Mouse (Mus musculus) CH12.LX (cell line): Measurements from ENCODE around the gene Rtp4. TPM values are rescaled to one million over a fixed set of nuclear protein-coding genes. Genes with fewer than 3 reads are reported as not detected.

Experiments used
- DNase-seq: peaks from one replicate; pipeline ENCODE4 v3.0.0-alpha.2; 2013; ENCODE audit errors: extremely low read depth
- H3K27ac ChIP-seq: 2 replicates; pipeline ENCODE4 v1.5.1; 2012; ENCODE audit warnings: low read depth, mild to moderate bottlenecking, control low read depth, moderate library complexity; ENCODE audit not compliant: insufficient read depth
- H3K27me3 ChIP-seq: replicated peaks from 2 replicates; pipeline ENCODE3; 2012; ENCODE audit warnings: inconsistent platforms
- H3K36me3 ChIP-seq, 2 experiments: replicated peaks in 1 of 2; 2 replicates each; pipeline versions ENCODE3 to v1.6.1; 2012; ENCODE audit warnings: inconsistent platforms in 1 of 2, low read length in 1 of 2, mild to moderate bottlenecking in 1 of 2, mixed read lengths in 1 of 2, moderate library complexity in 1 of 2; ENCODE audit not compliant: control insufficient read depth in 1 of 2, insufficient read depth in 1 of 2
- H3K4me1 ChIP-seq, 2 experiments: 2 replicates each; pipeline ENCODE4 v1.6.1; 2012; ENCODE audit warnings: inconsistent platforms in 1 of 2, moderate library complexity in 1 of 2; ENCODE audit not compliant: insufficient read depth in 2 of 2, control insufficient read depth in 1 of 2
- H3K4me2 ChIP-seq: 2 replicates; pipeline ENCODE4 v1.6.1; 2012; ENCODE audit warnings: low read depth, mild to moderate bottlenecking, control low read depth; ENCODE audit not compliant: poor library complexity, insufficient read depth, severe bottlenecking
- H3K4me3 ChIP-seq, 3 experiments: fragments of 150-350 bp in 1 of 3; sonication (generic) in 1 of 3; replicated peaks in 1 of 3; 2 replicates each; pipeline versions ENCODE3 to v1.5.1; 2011 to 2012; ENCODE audit warnings: low read depth in 2 of 3, low read length in 2 of 3, mild to moderate bottlenecking in 2 of 3, moderate library complexity in 2 of 3, control low read depth in 1 of 3, improper control_type of control experiment in 1 of 3, inconsistent platforms in 1 of 3, mixed read lengths in 1 of 3; ENCODE audit not compliant: poor library complexity in 1 of 3
- H3K79me2 ChIP-seq: replicated peaks from 2 replicates; pipeline ENCODE4 v1.6.1; 2012; ENCODE audit warnings: mild to moderate bottlenecking, moderate library complexity; ENCODE audit not compliant: control insufficient read depth, poor library complexity, insufficient read depth, severe bottlenecking; ENCODE audit errors: extremely low read depth
- H3K9ac ChIP-seq: 2 replicates; pipeline ENCODE4 v1.6.1; 2012; ENCODE audit warnings: low read depth, mild to moderate bottlenecking, control low read depth, moderate library complexity; ENCODE audit not compliant: insufficient read depth
- H3K9me3 ChIP-seq: replicated peaks from 2 replicates; pipeline ENCODE3; 2012; ENCODE audit warnings: low read length, inconsistent platforms, mixed read lengths
- BHLHE40 ChIP-seq: IDR thresholded peaks from 2 replicates; pipeline ENCODE4 v1.6.1; 2011; ENCODE audit warnings: mild to moderate bottlenecking, low read depth, low read length, improper control_type of control experiment
- CHD1 ChIP-seq: IDR thresholded peaks from 2 replicates; pipeline ENCODE4 v1.6.1; 2012; ENCODE audit warnings: low read depth, low read length, improper control_type of control experiment, inconsistent platforms
- CHD2 ChIP-seq: IDR thresholded peaks from 2 replicates; pipeline ENCODE4 v1.6.1; 2011; ENCODE audit warnings: low read length, improper control_type of control experiment
- CTCF ChIP-seq, 2 experiments: IDR thresholded peaks in 1 of 2; conservative IDR thresholded peaks in 1 of 2; 2 replicates each; pipeline ENCODE4 v1.5.1; 2011 to 2012; ENCODE audit warnings: low read depth in 2 of 2, low read length in 2 of 2, improper control_type of control experiment in 1 of 2, inconsistent platforms in 1 of 2, mild to moderate bottlenecking in 1 of 2, moderate library complexity in 1 of 2
- GABPA ChIP-seq: IDR thresholded peaks from 2 replicates; pipeline ENCODE4 v1.6.1; 2012; ENCODE audit warnings: low read depth, low read length, improper control_type of control experiment, inconsistent platforms; ENCODE audit not compliant: insufficient replicate concordance
- HCFC1 ChIP-seq: IDR thresholded peaks from 2 replicates; pipeline ENCODE4 v1.6.1; 2012; ENCODE audit warnings: low read depth, mild to moderate bottlenecking, inconsistent platforms, low read length, improper control_type of control experiment
- IRF4 ChIP-seq: IDR thresholded peaks from 2 replicates; pipeline ENCODE4 v1.6.1; 2014; ENCODE audit warnings: low read depth, mild to moderate bottlenecking, inconsistent platforms, low read length, improper control_type of control experiment
- JUND ChIP-seq: conservative IDR thresholded peaks from 2 replicates; pipeline ENCODE4 v1.6.1; 2011; ENCODE audit warnings: low read depth, low read length, improper control_type of control experiment
- MAFK ChIP-seq: IDR thresholded peaks from 2 replicates; pipeline ENCODE4 v1.6.1; 2011; ENCODE audit warnings: low read length, improper control_type of control experiment; ENCODE audit not compliant: insufficient replicate concordance
- MAX ChIP-seq: IDR thresholded peaks from 2 replicates; pipeline ENCODE4 v1.6.1; 2011; ENCODE audit warnings: low read length, improper control_type of control experiment
- MAZ ChIP-seq: IDR thresholded peaks from 2 replicates; pipeline ENCODE4 v1.6.1; 2012; ENCODE audit warnings: low read depth, mild to moderate bottlenecking, inconsistent platforms, low read length, improper control_type of control experiment, moderate library complexity
- MEF2A ChIP-seq: IDR thresholded peaks from 2 replicates; pipeline ENCODE4 v1.6.1; 2014; ENCODE audit warnings: low read depth, mild to moderate bottlenecking, inconsistent platforms, low read length, improper control_type of control experiment, borderline replicate concordance
- NELFE ChIP-seq: IDR thresholded peaks from 2 replicates; pipeline ENCODE4 v1.6.1; 2011; ENCODE audit warnings: low read depth, low read length, improper control_type of control experiment
- PAX5 ChIP-seq: IDR thresholded peaks from 2 replicates; pipeline ENCODE4 v1.6.1; 2012; ENCODE audit warnings: low read length, inconsistent platforms, mixed read lengths
- POLR2A ChIP-seq: IDR thresholded peaks from 2 replicates; pipeline ENCODE4 v1.6.1; 2011; ENCODE audit warnings: low read depth, mild to moderate bottlenecking, improper control_type of control experiment, low read length
- RAD21 ChIP-seq: IDR thresholded peaks from 2 replicates; pipeline ENCODE4 v1.6.1; 2011; ENCODE audit warnings: low read depth, mild to moderate bottlenecking, low read length, improper control_type of control experiment, moderate library complexity
- RCOR1 ChIP-seq: conservative IDR thresholded peaks from 2 replicates; pipeline ENCODE4 v1.6.1; 2012; ENCODE audit warnings: low read depth, mild to moderate bottlenecking, inconsistent platforms, low read length, improper control_type of control experiment
- SMC3 ChIP-seq: IDR thresholded peaks from 2 replicates; pipeline ENCODE4 v1.6.1; 2011; ENCODE audit warnings: low read depth, low read length, improper control_type of control experiment
- TBP ChIP-seq: conservative IDR thresholded peaks from 2 replicates; pipeline ENCODE4 v1.6.1; 2011; ENCODE audit warnings: low read depth, low read length, improper control_type of control experiment
- UBTF ChIP-seq: IDR thresholded peaks from 2 replicates; pipeline ENCODE4 v1.6.1; 2012; ENCODE audit warnings: low read depth, mild to moderate bottlenecking, inconsistent platforms, low read length, improper control_type of control experiment, moderate library complexity
- ZMIZ1 ChIP-seq: IDR thresholded peaks from 2 replicates; pipeline ENCODE4 v1.6.1; 2012; ENCODE audit warnings: low read depth, mild to moderate bottlenecking, inconsistent platforms, low read length, improper control_type of control experiment
- dilution Hi-C: fragments of 300-500 bp; cut with MboI; formaldehyde crosslinking; loops from 2 replicates; pipeline ENCODE4 v1.14.3; 2020; ENCODE audit warnings: low sequenced_read_pairs; ENCODE audit not compliant: extremely low pct_unique_long_range_greater_than_20kb, extremely low pct_ligation_motif_present
- in situ Hi-C: fragments of 300-500 bp; cut with MboI; formaldehyde crosslinking; loops from 3 replicates; pipeline ENCODE4 v1.14.3; 2019; ENCODE audit warnings: low sequenced_read_pairs, low pct_ligation_motif_present, low pct_unique_long_range_greater_than_20kb, mixed read lengths
- polyA plus RNA-seq: library from polyadenylated mRNA; unstranded; fragments of >175 nt; gene quantifications from 2 replicates; pipeline ENCODE4 v1.2.1, GENCODE M21; 2012; ENCODE audit warnings: low read depth; ENCODE audit not compliant: insufficient read length
- total RNA-seq, 2 experiments: library from RNA; depleted of rRNA; stranded (reverse); fragments of 300-350 nt in 1 of 2; fragments of >200 nt in 1 of 2; gene quantifications; 2 replicates each; pipeline ENCODE4 v1.2.3; 2012 to 2014

Gene Rtp4
- total and polyA plus RNA-seq, 3 experiments: 0.21 to 0.28 TPM; not detected in 1

DNA sequence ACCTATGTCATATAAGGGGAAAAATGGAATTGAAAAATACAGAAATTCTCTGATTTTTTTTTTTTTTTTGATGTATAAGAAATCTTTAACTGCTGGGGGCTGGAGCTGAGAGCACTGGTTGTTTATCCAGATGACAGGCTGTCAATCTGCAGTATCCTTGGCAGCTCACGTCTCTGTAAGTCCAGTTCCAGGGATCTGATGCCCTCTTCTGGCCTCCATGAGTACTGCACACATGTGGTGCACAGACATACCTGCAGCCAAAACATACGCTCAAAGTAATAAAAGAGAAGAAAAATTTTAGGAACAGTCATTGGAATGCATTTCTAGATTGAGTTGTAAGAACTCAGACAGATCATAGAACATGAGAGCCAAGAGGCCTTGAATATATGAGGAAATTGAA is 112.6 kb downstream of the Rtp4 start:
- Histone ChIP-seq H3K4me1 (no peaks in the 10 kb centered on the region), H3K9me3 (no peaks in the 10 kb centered on the region), H3K9ac (no peak overlapping the region), H3K4me3 (no peak overlapping the region), H3K27me3 (no peaks in the 10 kb centered on the region), H3K79me2 (no peaks in the 10 kb centered on the region), H3K27ac (no peak overlapping the region), H3K4me2 (no peak overlapping the region), H3K36me3 (no peaks in the 10 kb centered on the region)
- TF ChIP-seq RAD21 (peak; percentile 36), IRF4 (no peak), NELFE (no peak), GABPA (no peak), CTCF (conservative IDR thresholded peaks at IDR 0.05 in 1 of 2, IDR thresholded peaks at IDR 0.05 in 1 of 2; ENCODE audit: low read depth in 2 of 2, low read length in 2 of 2) (peak in 1 of 2 experiments; percentile 58; a peak in 3 of 4 replicates), TBP (no peak), MEF2A (no peak), MAFK (no peak), SMC3 (peak; percentile 61), CHD1 (no peak), HCFC1 (no peak)
- dilution Hi-C loops: no loop called here
- DNase-seq: peak; percentile 26
- in situ Hi-C loops: no loop called here

GRCm38 (mm10) chr16:23653028-23653427 is 132.9 kb downstream of the Rtp4 start:
- no peak overlapping the region for H3K4me2 ChIP-seq
- H3K9ac ChIP-seq: no peak overlapping the region
- dilution Hi-C loops: no loop called here
- H3K4me1 ChIP-seq: no peaks in the 10 kb centered on the region
- no peaks in the 10 kb centered on the region for H3K27me3 ChIP-seq
- no peak overlapping the region for H3K27ac ChIP-seq
- TF ChIP-seq POLR2A (no peak), PAX5 (no peak), BHLHE40 (no peak), ZMIZ1 (no peak), UBTF (no peak), MAX (no peak), IRF4 (no peak), SMC3 (no peak), MAZ (no peak), MAFK (no peak), JUND (no peak), CHD2 (no peak), RCOR1 (no peak)
- in situ Hi-C loops: no loop called here
- H3K36me3 ChIP-seq: no peaks in the 10 kb centered on the region
- DNase-seq: no peak
- no peaks in the 10 kb centered on the region for H3K9me3 ChIP-seq
- no peaks in the 10 kb centered on the region for H3K79me2 ChIP-seq
- H3K4me3 ChIP-seq: no peak overlapping the region
